Mouse (Mus musculus): ENCODE measurements around the gene Nhej1. TPM values are rescaled to one million over a fixed set of nuclear protein-coding genes. Genes with fewer than 3 reads are reported as not detected.

The Nhej1 gene
- polyA plus RNA-seq, 1 experiment = 10.3 TPM

DNA sequence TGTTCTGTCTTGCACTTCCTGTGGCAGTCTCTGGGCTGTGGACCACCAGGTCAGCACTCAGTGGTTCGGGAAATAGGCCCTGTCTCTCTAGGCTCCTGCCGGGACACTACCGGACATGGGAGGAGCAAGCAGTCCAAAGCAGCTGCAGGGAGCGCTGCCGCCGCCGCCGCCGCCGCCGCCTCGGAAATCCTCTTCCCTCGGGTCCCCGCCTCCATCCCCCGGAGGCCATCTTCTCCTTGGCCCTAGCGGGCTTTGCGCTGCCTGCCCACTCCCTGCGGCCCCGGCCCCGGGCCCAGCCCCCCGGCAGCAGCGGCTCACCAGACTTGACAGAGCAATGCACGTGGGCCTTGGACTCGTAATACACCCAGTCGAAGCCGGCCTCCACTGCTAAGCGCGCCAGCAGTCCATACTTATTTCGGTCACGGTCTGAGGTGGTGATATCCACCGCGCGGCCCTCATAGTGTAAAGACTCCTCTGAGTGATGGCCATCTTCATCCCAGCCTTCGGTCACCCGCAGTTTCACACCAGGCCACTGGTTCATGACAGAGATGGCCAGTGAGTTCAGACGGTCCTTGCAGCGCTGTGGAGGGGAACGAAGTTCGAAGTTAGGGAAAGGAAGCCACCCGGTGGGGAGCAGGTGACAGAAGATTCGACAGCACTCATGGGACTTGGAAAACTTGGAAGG lies 176.9 kb downstream of the Nhej1 start:
- Histone ChIP-seq H3K27ac (ENCODE audit: insufficient read depth, low read length) (no peak overlapping the region), H3K4me1 (ENCODE audit: control insufficient read depth, insufficient read depth, low read length) (no peaks in the 10 kb centered on the region), H3K4me3 (ENCODE audit: insufficient read depth, low read length) (no peak overlapping the region)
- TF ChIP-seq POLR2A (IDR thresholded peaks at IDR 0.05; ENCODE audit: low read depth, low read length) (no peak), CTCF (IDR thresholded peaks at IDR 0.05; ENCODE audit: borderline replicate concordance, insufficient read depth, low read length) (no peak)

DNA sequence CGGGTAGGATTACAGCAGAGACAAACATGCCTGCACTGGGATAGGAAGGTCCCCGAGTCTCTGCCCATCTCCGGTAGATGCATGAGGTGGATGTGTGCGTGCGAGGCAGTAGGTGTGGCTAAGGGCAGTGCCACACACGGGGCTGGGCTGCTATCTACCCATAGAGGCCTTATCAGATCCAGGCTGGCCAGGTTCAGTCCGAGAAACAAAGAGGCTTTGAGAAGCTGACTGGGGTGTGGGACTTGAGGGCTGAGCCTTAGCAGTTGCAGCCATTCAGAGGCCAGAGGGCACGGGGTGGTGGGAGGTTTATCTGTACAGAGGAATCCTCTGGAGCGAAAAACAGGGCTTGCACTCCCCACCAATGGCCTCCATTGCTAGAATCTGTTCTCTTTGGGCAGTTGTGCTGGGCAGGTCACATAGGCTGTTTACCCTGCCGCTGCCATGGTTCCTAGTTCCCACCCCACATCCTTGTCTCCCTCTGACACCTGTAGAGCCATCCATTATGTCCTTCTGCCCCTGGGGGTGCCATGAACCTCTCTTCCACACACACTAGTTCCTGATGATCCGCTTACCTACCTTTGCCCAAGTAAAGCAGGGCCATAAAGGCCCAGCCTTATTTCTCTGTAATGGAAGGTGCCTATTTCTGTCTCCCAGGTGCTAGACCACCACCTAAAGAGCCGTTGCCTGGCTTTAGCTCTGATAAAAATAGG lies 183.2 kb downstream of the Nhej1 start:
- no peak for TF ChIP-seq CTCF (IDR thresholded peaks at IDR 0.05; ENCODE audit: borderline replicate concordance, insufficient read depth, low read length)
- no peak for TF ChIP-seq POLR2A (IDR thresholded peaks at IDR 0.05; ENCODE audit: low read depth, low read length)

DNA sequence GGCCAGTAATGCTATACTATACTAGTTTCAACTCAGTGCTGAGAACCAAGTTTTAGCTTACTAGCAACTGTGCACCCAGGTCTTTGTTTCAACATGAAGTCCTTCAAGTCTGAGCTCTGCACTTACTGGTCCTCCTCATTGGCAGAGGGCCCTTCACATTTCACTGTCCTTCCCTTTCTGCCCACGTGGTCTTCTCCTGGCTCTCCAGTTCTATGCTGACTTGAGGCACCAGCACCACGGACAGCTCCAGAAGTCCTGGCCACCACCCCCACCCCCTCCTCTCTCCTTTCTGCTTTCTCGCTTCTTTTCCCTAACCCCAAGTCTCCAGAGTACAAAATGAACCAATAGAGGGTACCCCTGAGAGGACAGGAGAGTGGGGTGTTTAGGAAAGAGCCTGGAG lies 185.2 kb downstream of the Nhej1 start:
- no peak for TF ChIP-seq CTCF (IDR thresholded peaks at IDR 0.05; ENCODE audit: borderline replicate concordance, insufficient read depth, low read length)
- TF ChIP-seq POLR2A (IDR thresholded peaks at IDR 0.05; ENCODE audit: low read depth, low read length) = no peak
- H3K27ac ChIP-seq (ENCODE audit: insufficient read depth, low read length) = no peak overlapping the region
- H3K4me1 ChIP-seq (ENCODE audit: control insufficient read depth, insufficient read depth, low read length) = no peaks in the 10 kb centered on the region
- H3K4me3 ChIP-seq (ENCODE audit: insufficient read depth, low read length) = no peak overlapping the region

More for the DNA sequence above, 183.2 kb downstream of the Nhej1 start:
- no peak overlapping the region for H3K4me3 ChIP-seq (ENCODE audit: insufficient read depth, low read length)
- H3K27ac ChIP-seq (ENCODE audit: insufficient read depth, low read length) = no peak overlapping the region
- H3K4me1 ChIP-seq (ENCODE audit: control insufficient read depth, insufficient read depth, low read length) = no peaks in the 10 kb centered on the region

DNA sequence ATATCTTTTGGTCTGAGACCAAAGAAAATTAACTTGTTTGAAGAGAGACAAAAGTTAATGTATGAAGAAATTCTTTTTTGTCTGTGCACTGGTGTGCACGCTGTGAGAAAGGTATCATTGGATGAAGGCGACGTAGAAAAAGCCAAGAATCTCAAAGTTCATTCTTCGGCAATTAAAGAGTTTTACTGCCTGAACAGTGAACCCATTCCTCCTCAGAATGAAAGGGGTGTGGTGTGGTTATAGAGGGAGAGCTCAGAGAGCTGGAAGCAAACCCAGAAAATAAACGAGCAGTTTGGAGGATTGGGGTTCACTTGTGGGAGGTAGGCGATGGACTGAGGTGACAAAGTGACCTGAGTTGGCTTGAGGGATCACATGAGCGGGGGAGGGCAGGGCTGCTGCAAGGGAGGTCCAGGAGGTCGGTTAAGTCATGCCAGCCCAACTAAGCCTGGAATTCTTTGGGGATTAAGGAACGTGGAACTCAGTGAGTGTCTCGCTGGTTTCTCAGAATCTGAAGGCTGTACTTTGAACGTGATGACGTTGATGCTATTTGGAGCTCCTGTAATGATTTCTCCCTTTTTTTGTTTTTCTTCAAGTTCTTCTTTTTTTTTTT lies 188.7 kb downstream of the Nhej1 start:
- Histone ChIP-seq H3K4me3 (ENCODE audit: insufficient read depth, low read length) (no peak overlapping the region), H3K27ac (ENCODE audit: insufficient read depth, low read length) (no peak overlapping the region), H3K4me1 (ENCODE audit: control insufficient read depth, insufficient read depth, low read length) (no peaks in the 10 kb centered on the region)
- TF ChIP-seq POLR2A (IDR thresholded peaks at IDR 0.05; ENCODE audit: low read depth, low read length) = no peak
- no peak for TF ChIP-seq CTCF (IDR thresholded peaks at IDR 0.05; ENCODE audit: borderline replicate concordance, insufficient read depth, low read length)

DNA sequence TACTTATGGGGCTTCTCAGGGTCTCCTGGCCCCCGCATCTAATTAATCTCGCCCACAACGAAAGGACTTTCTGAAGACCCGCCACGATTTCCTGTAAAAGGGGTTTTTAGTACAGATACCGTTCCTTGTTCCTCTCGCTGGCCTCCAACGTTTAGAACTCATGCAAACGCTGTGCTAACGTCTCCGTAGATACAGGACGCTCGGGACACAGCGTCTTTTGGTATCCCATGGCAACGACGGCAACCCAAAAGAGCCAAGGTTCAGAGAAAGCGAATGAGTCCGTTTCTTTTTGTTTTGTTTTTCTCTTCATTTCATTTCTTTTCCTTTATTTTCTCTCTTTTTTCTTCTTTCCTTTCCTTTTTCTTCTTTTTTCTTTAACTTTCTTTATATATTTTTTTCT lies 189.6 kb downstream of the Nhej1 start, which contains the start of gene Cfap65:
Gene Cfap65, minus strand, starts transcription at position 198 of the 400 bp plus-strand sequence.
- Histone ChIP-seq H3K27ac (ENCODE audit: insufficient read depth, low read length) (no peak within 1 kb of the TSS), H3K4me1 (ENCODE audit: control insufficient read depth, insufficient read depth, low read length) (no peaks in the 10 kb centered on the region), H3K4me3 (ENCODE audit: insufficient read depth, low read length) (no peak within 1 kb of the TSS)
- TF ChIP-seq POLR2A (IDR thresholded peaks at IDR 0.05; ENCODE audit: low read depth, low read length) (no peak), CTCF (IDR thresholded peaks at IDR 0.05; ENCODE audit: borderline replicate concordance, insufficient read depth, low read length) (no peak)

DNA sequence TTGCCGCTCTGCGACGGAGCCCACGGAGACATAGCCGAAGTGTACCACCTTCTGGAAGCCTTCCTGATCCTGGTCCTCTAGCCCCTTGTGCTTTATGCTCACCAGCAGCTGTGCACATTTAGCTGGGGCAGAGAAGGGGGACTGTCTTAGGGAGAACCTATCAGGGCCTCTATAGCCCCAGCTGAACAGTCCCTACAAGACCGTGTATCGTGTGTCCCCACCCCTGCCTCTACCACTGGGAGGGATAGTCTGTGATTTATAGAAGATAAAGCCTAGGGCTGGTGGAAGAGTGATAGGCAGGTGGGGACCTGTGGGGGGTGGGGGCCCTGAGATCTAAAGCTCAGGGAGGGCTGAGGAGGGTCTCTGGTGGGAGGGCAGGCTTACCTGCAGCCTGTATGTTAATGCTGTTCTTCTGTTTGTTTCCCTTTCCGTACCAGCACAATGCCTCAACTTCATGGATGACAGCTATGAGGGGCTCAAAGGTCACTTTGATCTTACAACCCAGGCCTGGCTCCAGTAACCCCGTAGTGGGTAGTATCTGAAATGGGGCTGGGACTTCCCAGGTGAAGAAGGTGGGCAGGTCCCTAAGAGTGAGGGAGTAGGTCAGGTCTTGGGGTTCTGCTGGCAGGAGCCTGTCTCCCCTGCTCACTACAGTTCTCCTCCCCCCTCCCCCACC lies 197.2 kb downstream of the Nhej1 start:
- no peak for TF ChIP-seq POLR2A (IDR thresholded peaks at IDR 0.05; ENCODE audit: low read depth, low read length)
- no peak for TF ChIP-seq CTCF (IDR thresholded peaks at IDR 0.05; ENCODE audit: borderline replicate concordance, insufficient read depth, low read length)
- Histone ChIP-seq H3K4me1 (ENCODE audit: control insufficient read depth, insufficient read depth, low read length) (no peaks in the 10 kb centered on the region), H3K27ac (ENCODE audit: insufficient read depth, low read length) (no peak overlapping the region), H3K4me3 (ENCODE audit: insufficient read depth, low read length) (no peak overlapping the region)

DNA sequence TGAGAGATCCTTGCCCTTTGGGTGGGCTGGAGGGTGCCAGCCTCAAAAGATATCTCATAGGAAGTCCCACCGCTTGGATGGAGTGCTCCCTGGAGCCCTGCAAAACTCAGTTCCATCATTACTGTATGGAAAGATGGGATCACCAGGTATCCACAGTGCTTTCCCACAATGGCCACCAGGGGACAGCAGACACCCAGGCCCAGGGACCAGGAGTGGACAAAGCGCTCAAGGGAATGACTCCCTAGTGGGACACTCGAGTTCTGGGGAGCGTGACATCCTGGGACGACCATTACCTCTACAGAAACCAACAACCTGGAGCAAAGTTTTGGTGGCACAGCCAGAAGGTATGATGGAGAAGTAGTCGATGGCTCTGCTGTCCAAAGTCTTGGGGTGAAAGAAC lies 198.3 kb downstream of the Nhej1 start:
- Histone ChIP-seq H3K4me1 (ENCODE audit: control insufficient read depth, insufficient read depth, low read length) (no peaks in the 10 kb centered on the region), H3K4me3 (ENCODE audit: insufficient read depth, low read length) (no peak overlapping the region), H3K27ac (ENCODE audit: insufficient read depth, low read length) (no peak overlapping the region)
- no peak for TF ChIP-seq POLR2A (IDR thresholded peaks at IDR 0.05; ENCODE audit: low read depth, low read length)
- peak; percentile 81 for TF ChIP-seq CTCF (IDR thresholded peaks at IDR 0.05; ENCODE audit: borderline replicate concordance, insufficient read depth, low read length)

DNA sequence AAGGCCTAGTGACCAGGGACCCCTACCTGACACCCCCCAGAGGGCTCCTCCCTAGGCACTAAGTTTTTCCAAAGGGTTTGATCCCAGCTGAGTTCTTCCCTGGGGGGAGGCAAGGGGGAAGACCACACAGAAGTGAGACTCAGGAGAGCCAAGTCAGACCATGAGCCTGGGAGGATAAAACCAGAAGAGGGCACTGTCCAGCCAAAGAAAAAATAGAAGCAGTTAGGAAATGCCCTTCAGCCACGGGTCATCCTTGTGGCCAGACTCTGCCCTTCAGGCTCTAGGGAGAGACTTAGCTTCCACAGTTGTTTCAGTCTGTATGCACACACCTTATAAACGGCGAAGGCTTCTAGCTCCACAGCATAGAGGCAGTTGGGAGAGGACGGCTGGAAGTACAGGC lies 200.5 kb downstream of the Nhej1 start:
- Histone ChIP-seq H3K27ac (ENCODE audit: insufficient read depth, low read length) (no peak overlapping the region), H3K4me3 (ENCODE audit: insufficient read depth, low read length) (no peak overlapping the region), H3K4me1 (ENCODE audit: control insufficient read depth, insufficient read depth, low read length) (no peaks in the 10 kb centered on the region)
- TF ChIP-seq CTCF (IDR thresholded peaks at IDR 0.05; ENCODE audit: borderline replicate concordance, insufficient read depth, low read length) = no peak
- no peak for TF ChIP-seq POLR2A (IDR thresholded peaks at IDR 0.05; ENCODE audit: low read depth, low read length)

Other genes starting within 250 kb of the Nhej1 start
- gene Fev, start 239.8 kb downstream of the Nhej1 start, polyA plus RNA-seq (2011; ENCODE audit: insufficient read length, low read depth, missing spikeins) = not detected in 2 replicates
- not detected in 2 replicates for gene Cryba2, start 232.1 kb downstream of the Nhej1 start, polyA plus RNA-seq (2011; ENCODE audit: insufficient read length, low read depth, missing spikeins)
- gene Cfap65, start 189.6 kb downstream of the Nhej1 start, polyA plus RNA-seq (2011; ENCODE audit: insufficient read length, low read depth, missing spikeins) = not detected in 2 replicates
- not detected in 2 replicates for gene Ihh, start 173.5 kb downstream of the Nhej1 start, polyA plus RNA-seq (2011; ENCODE audit: insufficient read length, low read depth, missing spikeins)
- 0.42 TPM in 1 of 2 replicates, not detected in the other for gene Slc23a3, start 8.7 kb upstream of the Nhej1 start, polyA plus RNA-seq (2011; ENCODE audit: insufficient read length, low read depth, missing spikeins)
- 34.2 and 40.9 TPM in 2 replicates for gene Cnppd1, start 17.5 kb upstream of the Nhej1 start, polyA plus RNA-seq (2011; ENCODE audit: insufficient read length, low read depth, missing spikeins)
- gene Retreg2, start 17.6 kb upstream of the Nhej1 start, polyA plus RNA-seq (2011; ENCODE audit: insufficient read length, low read depth, missing spikeins) = 31.9 and 44.3 TPM in 2 replicates
- gene Zfand2b, start 43.4 kb upstream of the Nhej1 start, polyA plus RNA-seq (2011; ENCODE audit: insufficient read length, low read depth, missing spikeins) = 11.8 and 14.8 TPM in 2 replicates
- 7.0 and 13.4 TPM in 2 replicates for gene Abcb6, start 55.2 kb upstream of the Nhej1 start, polyA plus RNA-seq (2011; ENCODE audit: insufficient read length, low read depth, missing spikeins)
- gene Ankzf1, start 67.0 kb upstream of the Nhej1 start, polyA plus RNA-seq (2011; ENCODE audit: insufficient read length, low read depth, missing spikeins) = 10.1 and 15.6 TPM in 2 replicates
- gene Atg9a, start 67.0 kb upstream of the Nhej1 start, polyA plus RNA-seq (2011; ENCODE audit: insufficient read length, low read depth, missing spikeins) = 31.1 and 32.6 TPM in 2 replicates
- 25.1 and 34.3 TPM in 2 replicates for gene Glb1l, start 85.6 kb upstream of the Nhej1 start, polyA plus RNA-seq (2011; ENCODE audit: insufficient read length, low read depth, missing spikeins)
- 57.3 and 59.4 TPM in 2 replicates for gene Stk16, start 85.6 kb upstream of the Nhej1 start, polyA plus RNA-seq (2011; ENCODE audit: insufficient read length, low read depth, missing spikeins)
- 27.8 and 46.8 TPM in 2 replicates for gene Tuba4a, start 94.7 kb upstream of the Nhej1 start, polyA plus RNA-seq (2011; ENCODE audit: insufficient read length, low read depth, missing spikeins)
- gene A630095N17Rik, start 106.9 kb upstream of the Nhej1 start, polyA plus RNA-seq (2011; ENCODE audit: insufficient read length, low read depth, missing spikeins) = not detected in 2 replicates
- gene Dnajb2, start 111.2 kb upstream of the Nhej1 start, polyA plus RNA-seq (2011; ENCODE audit: insufficient read length, low read depth, missing spikeins) = 28.4 and 31.8 TPM in 2 replicates
- gene Ptprn, start 139.3 kb upstream of the Nhej1 start, polyA plus RNA-seq (2011; ENCODE audit: insufficient read length, low read depth, missing spikeins) = 67.6 and 114 TPM in 2 replicates
- not detected in 2 replicates for gene Resp18, start 153.2 kb upstream of the Nhej1 start, polyA plus RNA-seq (2011; ENCODE audit: insufficient read length, low read depth, missing spikeins)
- 79.7 and 96.9 TPM in 2 replicates for gene Dnpep, start 192.8 kb upstream of the Nhej1 start, polyA plus RNA-seq (2011; ENCODE audit: insufficient read length, low read depth, missing spikeins)
- 11.3 and 12.3 TPM in 2 replicates for gene Des, start 235.1 kb upstream of the Nhej1 start, polyA plus RNA-seq (2011; ENCODE audit: insufficient read length, low read depth, missing spikeins)